Mouse (Mus musculus): ENCODE measurements around the gene Inafm1.

DNA sequence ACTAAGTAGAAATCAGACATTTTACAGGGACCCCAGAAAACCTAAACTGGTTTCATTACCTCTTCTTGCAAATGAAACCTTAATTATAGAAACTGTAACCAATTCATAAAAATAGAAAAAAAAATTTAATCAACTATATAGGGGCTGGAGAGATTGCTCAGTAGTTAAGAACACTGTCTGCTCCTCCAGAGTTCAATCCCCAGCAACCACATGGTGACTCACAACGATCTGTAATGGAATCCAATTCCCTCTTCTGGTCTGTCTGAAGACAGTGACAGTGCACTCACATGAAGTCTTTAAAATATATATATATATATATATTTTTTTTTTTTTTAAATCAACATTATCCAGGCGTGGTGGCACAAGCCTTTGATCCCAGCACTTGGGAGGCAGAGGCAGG lies 13.6 kb upstream of the Inafm1 start:
- TF ChIP-seq CTCF (IDR thresholded peaks at IDR 0.05; ENCODE audit: insufficient read depth, low read length), result no peak
- TF ChIP-seq POLR2A (IDR thresholded peaks at IDR 0.05; ENCODE audit: borderline replicate concordance, extremely low read depth, low read depth, low read length), result no peak

All from lung, adult 2 months (tissue).